Mouse (Mus musculus): ENCODE measurements around the gene Gm20388. TPM values are rescaled to one million over a fixed set of nuclear protein-coding genes. Genes with fewer than 3 reads are reported as not detected.

The Gm20388 gene
- polyA plus RNA-seq, 1 experiment from 2014 or later, result 5.5 TPM

- 93% methylated on average over 5 of the region's 5 CpGs for WGBS
- peaks cover 14% of the 10 kb centered on the region for H3K36me3 ChIP-seq (replicated peaks)
- H3K4me3 ChIP-seq, result no peak overlapping the region
- no peaks in the 10 kb centered on the region for H3K9me3 ChIP-seq
- peaks cover 40% of the 10 kb centered on the region for H3K4me1 ChIP-seq
- no peak for DNase-seq (ENCODE audit: extremely low spot score, low spot score)
- no peak overlapping the region for H3K27ac ChIP-seq
- H3K27me3 ChIP-seq (ENCODE audit: poor library complexity, severe bottlenecking), result no peaks in the 10 kb centered on the region
Observed at GRCm38 (mm10) chr8:124252533-124252950, 4341.9 kb downstream of the Gm20388 start.

DNA sequence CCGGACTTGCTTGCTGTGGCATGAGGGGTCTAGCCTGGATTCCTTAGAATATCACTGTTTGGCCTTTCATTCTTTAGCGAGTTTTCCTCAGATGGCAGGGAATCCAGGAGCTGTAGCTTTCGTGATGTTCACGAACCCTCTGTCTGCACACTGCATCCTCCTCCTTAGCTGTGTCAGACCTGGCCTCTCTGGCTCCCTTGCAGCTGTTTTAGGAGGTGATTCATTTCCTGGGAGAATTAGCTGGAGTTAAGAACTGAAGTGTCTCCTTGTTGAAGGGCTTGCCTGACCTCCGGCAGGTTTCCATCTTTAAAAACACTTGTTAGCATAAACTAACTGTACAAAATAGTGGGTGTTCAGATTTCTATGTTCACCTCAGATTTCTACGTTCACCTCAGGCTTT, 4343.3 kb downstream of the Gm20388 start:
- peaks cover 44% of the 10 kb centered on the region for H3K4me1 ChIP-seq
- peaks cover 7% of the 10 kb centered on the region for H3K36me3 ChIP-seq (replicated peaks)
- H3K9me3 ChIP-seq, result no peaks in the 10 kb centered on the region
- no peak overlapping the region for H3K4me3 ChIP-seq
- DNase-seq (ENCODE audit: extremely low spot score, low spot score), result no peak
- 0 out of 2 replicates have a peak overlapping the region, but pooled peaks have one; percentile 30 for H3K27ac ChIP-seq
- WGBS, result 94% methylated on average over 6 of the region's 6 CpGs
- no peaks in the 10 kb centered on the region for H3K27me3 ChIP-seq (ENCODE audit: poor library complexity, severe bottlenecking)

DNA sequence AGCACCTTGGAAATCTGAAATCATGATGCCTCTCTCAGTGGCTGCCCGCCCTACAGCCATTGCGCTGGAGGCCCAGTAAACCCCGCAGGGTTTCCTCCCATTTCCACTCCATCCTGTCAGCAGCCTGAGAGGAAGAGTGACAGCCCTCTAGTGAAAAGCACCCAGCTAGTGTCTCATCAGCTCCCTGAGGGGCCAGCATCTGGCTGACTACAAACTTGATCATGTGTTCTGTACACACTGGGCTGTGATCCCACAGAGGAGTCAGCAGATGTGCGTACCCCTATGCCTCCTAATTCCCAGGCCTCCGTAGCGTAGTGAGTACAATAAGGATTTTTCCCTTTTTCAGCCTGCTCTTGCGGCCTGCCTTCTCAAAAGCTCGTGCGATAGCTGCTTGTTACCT, 4346.2 kb downstream of the Gm20388 start:
- Histone ChIP-seq H3K27ac (0 out of 2 replicates have a peak overlapping the region, but pooled peaks have one; percentile 49), H3K4me1 (peaks cover 51% of the 10 kb centered on the region), H3K4me3 (no peak overlapping the region), H3K36me3 (replicated peaks) (peaks cover 10% of the 10 kb centered on the region), H3K9me3 (no peaks in the 10 kb centered on the region), H3K27me3 (ENCODE audit: poor library complexity, severe bottlenecking) (no peaks in the 10 kb centered on the region)
- WGBS, result 90% methylated on average over 9 of the region's 9 CpGs
- no peak for DNase-seq (ENCODE audit: extremely low spot score, low spot score)

- WGBS, result 91% methylated on average over 10 of the region's 10 CpGs
- Histone ChIP-seq H3K36me3 (replicated peaks) (peaks cover 10% of the 10 kb centered on the region), H3K9me3 (no peaks in the 10 kb centered on the region), H3K27me3 (ENCODE audit: poor library complexity, severe bottlenecking) (no peaks in the 10 kb centered on the region), H3K4me1 (peaks cover 53% of the 10 kb centered on the region), H3K4me3 (no peak overlapping the region), H3K27ac (peak overlapping the region; percentile 49; the same call in 1 of the 2 replicates)
- no peak for DNase-seq (ENCODE audit: extremely low spot score, low spot score)
Observed at GRCm38 (mm10) chr8:124257363-124257762, 4346.7 kb downstream of the Gm20388 start.

- no peak overlapping the region for H3K4me3 ChIP-seq
- DNase-seq (ENCODE audit: extremely low spot score, low spot score), result no peak
- peaks cover 10% of the 10 kb centered on the region for H3K36me3 ChIP-seq (replicated peaks)
- peak overlapping the region; percentile 3; the same call in 1 of the 2 replicates for H3K27ac ChIP-seq
- WGBS, result 93% methylated on average over 4 of the region's 4 CpGs
- H3K9me3 ChIP-seq, result no peaks in the 10 kb centered on the region
- H3K4me1 ChIP-seq, result peaks cover 59% of the 10 kb centered on the region
- no peaks in the 10 kb centered on the region for H3K27me3 ChIP-seq (ENCODE audit: poor library complexity, severe bottlenecking)
Observed at GRCm38 (mm10) chr8:124259146-124259545, 4348.5 kb downstream of the Gm20388 start.

DNA sequence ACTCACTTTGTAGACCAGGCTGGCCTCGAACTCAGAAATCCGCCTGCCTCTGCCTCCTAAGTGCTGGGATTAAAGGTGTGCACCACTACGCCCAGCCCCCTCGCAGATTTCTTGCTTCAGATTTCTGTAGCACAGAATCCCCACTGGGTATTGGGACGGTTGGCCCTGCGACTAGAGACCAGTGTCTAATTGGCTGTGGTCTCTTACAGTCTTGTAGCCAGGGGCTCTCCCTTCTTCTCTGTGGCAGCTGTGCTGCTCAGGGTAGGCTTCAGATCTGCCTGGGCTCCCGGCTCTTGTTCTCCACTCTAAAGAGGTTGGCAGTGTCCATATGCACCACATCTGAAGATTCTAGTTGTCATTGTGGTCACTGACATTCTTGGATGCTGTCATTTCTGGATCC, 4349.3 kb downstream of the Gm20388 start:
- H3K4me1 ChIP-seq, result peaks cover 59% of the 10 kb centered on the region
- 84% methylated on average over 7 of the region's 7 CpGs for WGBS
- H3K36me3 ChIP-seq (replicated peaks), result peaks cover 8% of the 10 kb centered on the region
- H3K9me3 ChIP-seq, result no peaks in the 10 kb centered on the region
- no peak for DNase-seq (ENCODE audit: extremely low spot score, low spot score)
- no peaks in the 10 kb centered on the region for H3K27me3 ChIP-seq (ENCODE audit: poor library complexity, severe bottlenecking)
- no peak overlapping the region for H3K4me3 ChIP-seq
- peak overlapping the region; percentile 20; the same call in 1 of the 2 replicates for H3K27ac ChIP-seq

DNA sequence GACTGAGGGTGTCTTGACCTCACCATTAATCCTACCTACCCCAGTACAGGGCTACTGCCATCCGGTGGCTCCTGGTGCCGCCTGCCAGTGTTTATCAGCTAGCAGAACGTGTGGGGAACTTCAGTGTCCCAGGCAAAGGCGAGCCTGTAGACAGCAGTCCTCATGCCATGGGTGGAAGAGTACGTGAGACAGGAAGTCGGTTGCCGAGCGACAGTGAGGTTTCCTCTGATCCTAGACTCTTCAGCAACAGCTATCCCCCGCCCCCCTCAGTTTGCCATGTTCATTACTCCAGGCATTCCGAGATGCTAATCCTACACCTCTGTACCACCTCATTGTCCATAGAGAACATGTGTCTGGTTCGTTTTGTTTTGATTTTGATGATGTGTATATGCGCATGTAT, 4349.7 kb downstream of the Gm20388 start:
- Histone ChIP-seq H3K9me3 (no peaks in the 10 kb centered on the region), H3K4me3 (no peak overlapping the region), H3K36me3 (replicated peaks) (peaks cover 4% of the 10 kb centered on the region; the same call in 1 of the 2 replicates), H3K4me1 (peaks cover 59% of the 10 kb centered on the region), H3K27me3 (ENCODE audit: poor library complexity, severe bottlenecking) (no peaks in the 10 kb centered on the region), H3K27ac (peak overlapping the region; percentile 20; the same call in 1 of the 2 replicates)
- DNase-seq (ENCODE audit: extremely low spot score, low spot score), result no peak
- WGBS, result 77% methylated on average over 12 of the region's 12 CpGs

- H3K4me1 ChIP-seq, result peaks cover 46% of the 10 kb centered on the region
Observed at GRCm38 (mm10) chr8:124263058-124263457, 4352.4 kb downstream of the Gm20388 start.

DNA sequence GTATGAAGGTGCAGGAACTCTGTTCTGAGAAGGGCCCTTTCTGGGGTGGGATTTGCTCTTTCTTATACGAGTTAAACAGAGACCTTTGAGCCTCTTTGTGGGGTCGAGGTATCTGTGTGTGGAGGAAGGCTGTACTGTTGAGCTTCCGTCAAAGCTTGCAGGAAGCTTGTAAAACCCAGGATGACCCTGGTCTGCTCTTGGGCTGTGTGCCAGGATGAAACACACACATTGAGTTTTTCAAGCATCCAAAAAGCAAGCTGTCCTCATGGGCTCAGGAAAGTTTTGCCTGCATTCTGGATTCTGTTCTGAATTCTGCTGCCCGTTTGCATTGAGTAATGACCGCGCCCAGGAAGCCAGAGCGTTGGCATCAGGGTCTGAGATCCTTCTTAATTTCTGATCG, 4353.4 kb downstream of the Gm20388 start:
- peaks cover 46% of the 10 kb centered on the region for H3K4me1 ChIP-seq
- 92% methylated on average over 8 of the region's 8 CpGs for WGBS
- H3K36me3 ChIP-seq (replicated peaks), result 0 out of 2 replicates have a peak, but pooled peaks cover 2% of the 10 kb centered on the region

More at GRCm38 (mm10) chr8:124263058-124263457, 4352.4 kb downstream of the Gm20388 start:
- no peak for DNase-seq (ENCODE audit: extremely low spot score, low spot score)
- WGBS, result 62% methylated on average over 9 of the region's 9 CpGs
- H3K27ac ChIP-seq, result peak overlapping the region; percentile 20; the same call in 1 of the 2 replicates
- no peaks in the 10 kb centered on the region for H3K27me3 ChIP-seq (ENCODE audit: poor library complexity, severe bottlenecking)
- H3K9me3 ChIP-seq, result no peaks in the 10 kb centered on the region
- H3K36me3 ChIP-seq (replicated peaks), result 0 out of 2 replicates have a peak, but pooled peaks cover 3% of the 10 kb centered on the region
- no peak overlapping the region for H3K4me3 ChIP-seq

DNA sequence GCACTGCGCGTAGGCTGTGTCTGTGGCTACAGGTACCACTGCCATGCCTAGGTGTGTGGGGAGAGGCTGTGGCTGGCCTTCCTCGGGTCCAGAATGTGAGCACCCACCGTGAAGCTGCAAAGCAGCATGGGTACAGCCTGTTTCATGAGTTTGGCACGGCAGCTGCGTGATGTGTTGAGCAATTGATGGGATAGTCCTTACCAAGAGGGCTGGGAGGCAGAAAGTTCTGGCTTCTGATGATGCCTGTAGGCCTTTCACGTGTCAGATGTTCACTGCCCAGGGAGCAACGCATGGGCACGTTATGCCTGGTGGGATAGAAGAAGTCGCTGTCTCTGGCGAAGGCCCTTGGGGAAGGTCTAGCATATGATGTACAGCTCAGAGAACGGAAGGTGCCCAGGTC, 4354.0 kb downstream of the Gm20388 start:
- DNase-seq (ENCODE audit: extremely low spot score, low spot score), result no peak
- peak overlapping the region; percentile 9; the same call in 1 of the 2 replicates for H3K27ac ChIP-seq
- peaks cover 41% of the 10 kb centered on the region for H3K4me1 ChIP-seq
- H3K9me3 ChIP-seq, result no peaks in the 10 kb centered on the region
- H3K4me3 ChIP-seq, result no peak overlapping the region
- WGBS, result 92% methylated on average over 12 of the region's 12 CpGs
- no peaks in the 10 kb centered on the region for H3K36me3 ChIP-seq (replicated peaks)
- no peaks in the 10 kb centered on the region for H3K27me3 ChIP-seq (ENCODE audit: poor library complexity, severe bottlenecking)

More for the DNA sequence above, 4353.4 kb downstream of the Gm20388 start:
- Histone ChIP-seq H3K27ac (no peak overlapping the region), H3K9me3 (no peaks in the 10 kb centered on the region), H3K4me3 (no peak overlapping the region), H3K27me3 (ENCODE audit: poor library complexity, severe bottlenecking) (no peaks in the 10 kb centered on the region)
- no peak for DNase-seq (ENCODE audit: extremely low spot score, low spot score)

- Histone ChIP-seq H3K9me3 (no peaks in the 10 kb centered on the region), H3K4me1 (peaks cover 36% of the 10 kb centered on the region), H3K36me3 (replicated peaks) (no peaks in the 10 kb centered on the region), H3K27me3 (ENCODE audit: poor library complexity, severe bottlenecking) (no peaks in the 10 kb centered on the region), H3K27ac (0 out of 2 replicates have a peak overlapping the region, but pooled peaks have one; percentile 9), H3K4me3 (no peak overlapping the region)
- no peak for DNase-seq (ENCODE audit: extremely low spot score, low spot score)
- 93% methylated on average over 2 of the region's 2 CpGs for WGBS
Observed at GRCm38 (mm10) chr8:124265130-124265529, 4354.5 kb downstream of the Gm20388 start.

GRCm38 (mm10) chr8:124265798-124266197, 4355.2 kb downstream of the Gm20388 start:
- DNase-seq (ENCODE audit: extremely low spot score, low spot score), result no peak
- WGBS, result 86% methylated on average over 8 of the region's 8 CpGs

GRCm38 (mm10) chr8:124267206-124267605, 4356.6 kb downstream of the Gm20388 start:
- Histone ChIP-seq H3K4me1 (peaks cover 17% of the 10 kb centered on the region), H3K9me3 (no peaks in the 10 kb centered on the region), H3K27me3 (ENCODE audit: poor library complexity, severe bottlenecking) (no peaks in the 10 kb centered on the region), H3K36me3 (replicated peaks) (peaks cover 5% of the 10 kb centered on the region), H3K27ac (no peak overlapping the region), H3K4me3 (no peak overlapping the region)
- 86% methylated on average over 4 of the region's 4 CpGs for WGBS
- no peak for DNase-seq (ENCODE audit: extremely low spot score, low spot score)

More at GRCm38 (mm10) chr8:124265798-124266197, 4355.2 kb downstream of the Gm20388 start:
- H3K27ac ChIP-seq, result no peak overlapping the region
- no peaks in the 10 kb centered on the region for H3K27me3 ChIP-seq (ENCODE audit: poor library complexity, severe bottlenecking)
- H3K9me3 ChIP-seq, result no peaks in the 10 kb centered on the region
- no peak overlapping the region for H3K4me3 ChIP-seq
- no peaks in the 10 kb centered on the region; the same call in 1 of the 2 replicates for H3K36me3 ChIP-seq (replicated peaks)
- H3K4me1 ChIP-seq, result peaks cover 29% of the 10 kb centered on the region
